Mouse (Mus musculus): ENCODE measurements around the gene Tamm41. TPM values are rescaled to one million over a fixed set of nuclear protein-coding genes. Genes with fewer than 3 reads are reported as not detected.

Gene Tamm41
- total RNA-seq, 1 experiment: 35.7 TPM

DNA sequence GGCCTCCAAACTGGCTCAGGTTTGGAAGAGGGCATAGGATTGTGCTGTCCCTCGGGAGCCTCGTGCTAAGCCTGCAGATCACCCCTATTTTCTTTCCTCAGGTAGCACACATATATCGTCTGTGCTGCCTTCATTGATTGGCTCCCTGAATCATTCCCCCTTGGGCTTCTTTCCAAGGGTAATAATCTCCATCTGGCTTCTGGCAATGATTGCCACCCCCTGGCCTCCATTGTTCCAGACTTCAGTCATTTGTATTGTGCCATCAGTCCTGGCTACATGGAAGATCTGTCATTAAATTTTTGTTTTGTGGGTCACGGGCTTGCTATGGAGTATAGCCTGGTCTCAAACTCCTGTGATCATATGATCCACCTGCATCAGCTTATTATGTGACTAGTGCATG, 17.8 kb upstream of the Tamm41 start:
- no peak for DNase-seq (ENCODE audit: low read depth, low spot score)
- H3K36me3 ChIP-seq (ENCODE audit: control insufficient read depth, insufficient read depth, low read length, poor library complexity, severe bottlenecking): no peaks in the 10 kb centered on the region
- no peak for TF ChIP-seq ZC3H11A (IDR thresholded peaks at IDR 0.05; ENCODE audit: borderline replicate concordance, low read depth, low read length)
- TF ChIP-seq ZNF384 (IDR thresholded peaks at IDR 0.05; ENCODE audit: low read depth, low read length): no peak
- TF ChIP-seq CHD2 (IDR thresholded peaks at IDR 0.05; ENCODE audit: low read depth, low read length): no peak
- TF ChIP-seq HCFC1 (IDR thresholded peaks at IDR 0.05; ENCODE audit: borderline replicate concordance, insufficient read depth, low read length): no peak
- no peak for TF ChIP-seq MAFK (IDR thresholded peaks at IDR 0.05; ENCODE audit: insufficient read depth, low read depth, low read length)
- H3K4me1 ChIP-seq (ENCODE audit: control insufficient read depth in 2 of 2, insufficient read depth in 2 of 2, low read length in 2 of 2, poor library complexity in 1 of 2): no peaks in the 10 kb centered on the region
- H3K9me3 ChIP-seq (ENCODE audit: control insufficient read depth, insufficient read depth, low read depth, low read length): no peaks in the 10 kb centered on the region
- no peak overlapping the region for H3K4me3 ChIP-seq (ENCODE audit: insufficient read depth in 1 of 2, low read depth in 1 of 2, low read length in 2 of 2, poor library complexity in 1 of 2, severe bottlenecking in 1 of 2)
- no peak overlapping the region for H3K27ac ChIP-seq (ENCODE audit: insufficient read depth, low read depth, low read length, poor library complexity, severe bottlenecking)
- in situ Hi-C loops (cut with MboI; ENCODE audit: low sequenced_read_pairs in 2 of 2, unreplicated experiment in 2 of 2): no loop called here
- H3K9ac ChIP-seq (ENCODE audit: insufficient read depth, low read depth, low read length, poor library complexity, severe bottlenecking): no peak overlapping the region

DNA sequence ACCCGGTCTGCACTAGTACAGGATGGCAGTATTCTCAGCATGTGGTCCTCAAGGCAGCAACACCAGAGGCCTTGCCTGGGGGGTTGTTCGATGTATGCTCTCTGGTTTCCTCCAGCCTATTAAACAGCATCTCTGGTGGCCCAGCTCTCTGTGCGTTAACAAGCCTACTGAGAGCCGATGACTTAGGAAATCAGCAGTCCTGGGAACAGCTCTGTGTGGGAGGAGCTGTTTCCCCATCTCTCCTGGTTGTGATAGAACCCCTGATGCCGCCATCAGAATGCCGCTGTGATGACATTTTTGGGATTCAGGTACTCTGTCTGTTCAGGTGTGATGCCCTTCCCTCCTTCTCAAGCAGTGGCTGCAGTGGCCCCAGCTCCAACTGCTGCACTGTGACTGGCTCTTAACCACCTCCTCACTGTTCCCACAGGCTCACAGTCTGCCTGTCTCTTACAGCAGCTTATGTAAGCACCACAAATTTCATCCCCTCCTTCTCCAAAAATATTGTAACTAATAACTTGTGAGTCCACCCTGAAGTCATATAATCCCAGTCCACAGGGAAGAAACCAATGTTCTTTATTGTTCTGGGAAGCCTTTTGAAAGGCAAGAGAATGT, 14.0 kb upstream of the Tamm41 start:
- in situ Hi-C loops (cut with MboI; ENCODE audit: low sequenced_read_pairs in 2 of 2, unreplicated experiment in 2 of 2): no loop called here
- DNase-seq (ENCODE audit: low read depth, low spot score): no peak
- H3K9ac ChIP-seq (ENCODE audit: insufficient read depth, low read depth, low read length, poor library complexity, severe bottlenecking): no peak overlapping the region
- no peak overlapping the region for H3K4me3 ChIP-seq (ENCODE audit: insufficient read depth in 1 of 2, low read depth in 1 of 2, low read length in 2 of 2, poor library complexity in 1 of 2, severe bottlenecking in 1 of 2)
- H3K9me3 ChIP-seq (ENCODE audit: control insufficient read depth, insufficient read depth, low read depth, low read length): no peaks in the 10 kb centered on the region
- H3K36me3 ChIP-seq (ENCODE audit: control insufficient read depth, insufficient read depth, low read length, poor library complexity, severe bottlenecking): no peaks in the 10 kb centered on the region
- H3K27ac ChIP-seq (ENCODE audit: insufficient read depth, low read depth, low read length, poor library complexity, severe bottlenecking): no peak overlapping the region
- TF ChIP-seq ZC3H11A (IDR thresholded peaks at IDR 0.05; ENCODE audit: borderline replicate concordance, low read depth, low read length) (no peak), HCFC1 (IDR thresholded peaks at IDR 0.05; ENCODE audit: borderline replicate concordance, insufficient read depth, low read length) (no peak), CHD2 (IDR thresholded peaks at IDR 0.05; ENCODE audit: low read depth, low read length) (no peak), MAFK (IDR thresholded peaks at IDR 0.05; ENCODE audit: insufficient read depth, low read depth, low read length) (no peak), ZNF384 (IDR thresholded peaks at IDR 0.05; ENCODE audit: low read depth, low read length) (no peak)
- H3K4me1 ChIP-seq (ENCODE audit: control insufficient read depth in 2 of 2, insufficient read depth in 2 of 2, low read length in 2 of 2, poor library complexity in 1 of 2): no peaks in the 10 kb centered on the region

DNA sequence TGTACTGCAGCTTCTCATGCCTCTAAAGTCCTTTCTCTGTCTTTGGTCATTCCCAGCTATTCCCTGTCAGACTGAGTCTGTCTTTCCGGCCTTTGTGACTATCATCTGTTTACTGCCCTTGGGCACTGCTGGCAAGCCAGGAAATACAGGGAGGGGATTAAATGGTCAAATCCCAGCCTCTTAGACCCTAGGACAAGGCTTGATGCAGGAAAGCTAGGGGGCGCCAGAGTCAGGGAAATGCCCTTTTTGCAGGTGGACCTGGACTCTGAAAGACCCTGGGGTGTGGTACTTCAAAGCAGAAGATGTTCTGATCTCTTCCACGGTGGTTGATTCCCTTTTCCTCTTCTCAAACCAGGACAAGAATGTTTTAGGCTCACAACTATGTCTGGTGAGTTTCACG, 11.3 kb upstream of the Tamm41 start:
- TF ChIP-seq HCFC1 (IDR thresholded peaks at IDR 0.05; ENCODE audit: borderline replicate concordance, insufficient read depth, low read length): no peak
- TF ChIP-seq ZNF384 (IDR thresholded peaks at IDR 0.05; ENCODE audit: low read depth, low read length): no peak
- 0 out of 2 replicates have a peak, but pooled peaks have one; percentile 9 for TF ChIP-seq ZC3H11A (IDR thresholded peaks at IDR 0.05; ENCODE audit: borderline replicate concordance, low read depth, low read length)
- no peak for TF ChIP-seq CHD2 (IDR thresholded peaks at IDR 0.05; ENCODE audit: low read depth, low read length)
- no peak for TF ChIP-seq MAFK (IDR thresholded peaks at IDR 0.05; ENCODE audit: insufficient read depth, low read depth, low read length)
- no peaks in the 10 kb centered on the region for H3K4me1 ChIP-seq (ENCODE audit: control insufficient read depth in 2 of 2, insufficient read depth in 2 of 2, low read length in 2 of 2, poor library complexity in 1 of 2)
- peak; percentile 27 for DNase-seq (ENCODE audit: low read depth, low spot score)

DNA sequence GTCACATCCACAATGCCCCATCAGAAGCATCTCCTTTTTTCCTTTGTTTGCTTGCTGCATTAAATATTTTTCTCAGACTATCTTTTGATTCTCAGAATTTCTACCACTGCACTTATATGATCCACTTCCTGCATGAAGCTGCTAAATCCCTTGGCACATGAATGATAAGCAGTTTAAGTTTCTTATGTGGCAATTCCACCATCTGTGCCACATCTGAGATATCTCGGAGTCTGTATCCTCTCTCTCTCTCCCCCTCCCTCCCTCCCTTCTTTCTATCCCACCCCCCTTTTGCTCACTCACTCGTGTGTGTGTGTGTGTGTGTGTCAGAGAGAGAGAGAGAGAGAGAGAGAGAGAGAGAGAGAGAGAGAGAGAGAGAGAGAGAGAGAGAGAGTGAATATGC, 10.1 kb upstream of the Tamm41 start:
- no peaks in the 10 kb centered on the region for H3K36me3 ChIP-seq (ENCODE audit: control insufficient read depth, insufficient read depth, low read length, poor library complexity, severe bottlenecking)
- no peaks in the 10 kb centered on the region for H3K4me1 ChIP-seq (ENCODE audit: control insufficient read depth in 2 of 2, insufficient read depth in 2 of 2, low read length in 2 of 2, poor library complexity in 1 of 2)
- in situ Hi-C loops (cut with MboI; ENCODE audit: low sequenced_read_pairs in 2 of 2, unreplicated experiment in 2 of 2): no loop called here
- no peak for DNase-seq (ENCODE audit: low read depth, low spot score)
- no peak overlapping the region for H3K27ac ChIP-seq (ENCODE audit: insufficient read depth, low read depth, low read length, poor library complexity, severe bottlenecking)
- H3K9ac ChIP-seq (ENCODE audit: insufficient read depth, low read depth, low read length, poor library complexity, severe bottlenecking): no peak overlapping the region
- H3K4me3 ChIP-seq (ENCODE audit: insufficient read depth in 1 of 2, low read depth in 1 of 2, low read length in 2 of 2, poor library complexity in 1 of 2, severe bottlenecking in 1 of 2): no peak overlapping the region
- TF ChIP-seq ZNF384 (IDR thresholded peaks at IDR 0.05; ENCODE audit: low read depth, low read length) (no peak), CHD2 (IDR thresholded peaks at IDR 0.05; ENCODE audit: low read depth, low read length) (no peak), ZC3H11A (IDR thresholded peaks at IDR 0.05; ENCODE audit: borderline replicate concordance, low read depth, low read length) (no peak), MAFK (IDR thresholded peaks at IDR 0.05; ENCODE audit: insufficient read depth, low read depth, low read length) (no peak), HCFC1 (IDR thresholded peaks at IDR 0.05; ENCODE audit: borderline replicate concordance, insufficient read depth, low read length) (no peak)
- H3K9me3 ChIP-seq (ENCODE audit: control insufficient read depth, insufficient read depth, low read depth, low read length): no peaks in the 10 kb centered on the region

More for the DNA sequence above, 11.3 kb upstream of the Tamm41 start:
- Histone ChIP-seq H3K9ac (ENCODE audit: insufficient read depth, low read depth, low read length, poor library complexity, severe bottlenecking) (no peak overlapping the region), H3K27ac (ENCODE audit: insufficient read depth, low read depth, low read length, poor library complexity, severe bottlenecking) (no peak overlapping the region), H3K4me3 (ENCODE audit: insufficient read depth in 1 of 2, low read depth in 1 of 2, low read length in 2 of 2, poor library complexity in 1 of 2, severe bottlenecking in 1 of 2) (no peak overlapping the region), H3K36me3 (ENCODE audit: control insufficient read depth, insufficient read depth, low read length, poor library complexity, severe bottlenecking) (no peaks in the 10 kb centered on the region), H3K9me3 (ENCODE audit: control insufficient read depth, insufficient read depth, low read depth, low read length) (no peaks in the 10 kb centered on the region)
- in situ Hi-C loops (cut with MboI; ENCODE audit: low sequenced_read_pairs in 2 of 2, unreplicated experiment in 2 of 2): no loop called here
